Mouse (Mus musculus): ENCODE measurements at regions not wholly inside any gene's neighbourhood (a gene's known extent, or its start where the extent isn't known, plus 50 kb on each side); places are given as distances from the start of the nearest gene placed in this dataset.

- TF ChIP-seq POLR2A (IDR thresholded peaks at IDR 0.05; ENCODE audit: borderline replicate concordance, extremely low read depth, low read depth, low read length) = no peak
- peak; percentile 49 for TF ChIP-seq CTCF (IDR thresholded peaks at IDR 0.05; ENCODE audit: insufficient read depth, low read length)
Measured at GRCm38 (mm10) chr1:186456131-186456530, 249.7 kb downstream of the Tgfb2 start.

Data from lung, adult 2 months (tissue).